Mouse (Mus musculus) G1E (cell line): ENCODE data around the gene Zfp358.

Experiments used
- CTCF ChIP-seq: IDR thresholded peaks from 2 replicates; pipeline ENCODE4 v1.5.1; 2012; ENCODE audit warnings: low read depth, low read length, inconsistent platforms, mixed read lengths
- GATA1 ChIP-seq: IDR thresholded peaks from 2 replicates; pipeline ENCODE4 v1.6.1; 2012; ENCODE audit warnings: borderline replicate concordance, low read length, inconsistent platforms, mixed read lengths
- GATA2 ChIP-seq: IDR thresholded peaks from 2 replicates; pipeline ENCODE4 v1.6.1; 2012; ENCODE audit warnings: low read depth, low read length, inconsistent platforms, borderline replicate concordance
- POLR2AphosphoS5 ChIP-seq: IDR thresholded peaks from 2 replicates; pipeline ENCODE4 v1.6.1; 2012; ENCODE audit warnings: low read depth, low read length, inconsistent platforms; ENCODE audit not compliant: insufficient replicate concordance
- TAL1 ChIP-seq: conservative IDR thresholded peaks from 2 replicates; pipeline ENCODE4 v1.6.1; 2012; ENCODE audit warnings: low read depth, low read length, inconsistent platforms, mixed read lengths

DNA sequence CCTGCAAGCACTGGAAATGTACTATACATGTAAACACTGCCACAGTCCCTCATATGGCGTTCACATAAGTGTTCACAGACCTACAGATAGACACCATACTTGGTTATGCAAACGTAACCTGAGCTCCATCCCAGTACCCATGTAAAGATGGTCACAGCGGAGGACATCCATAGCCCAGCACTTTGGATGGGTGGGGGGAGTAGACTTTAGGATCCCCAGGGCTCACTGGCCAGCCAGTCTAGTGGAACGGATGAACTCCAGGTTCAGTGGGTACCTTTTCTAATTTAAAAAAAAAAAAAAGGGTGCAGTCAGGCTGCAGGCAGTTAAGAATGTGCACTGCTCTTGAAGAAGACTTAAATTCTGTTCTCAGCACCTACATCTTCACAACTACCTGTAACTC lies 47.1 kb downstream of the Zfp358 start:
- TF ChIP-seq CTCF (no peak), TAL1 (no peak), POLR2AphosphoS5 (no peak), GATA1 (no peak), GATA2 (no peak)
